Mouse (Mus musculus) urinary bladder, adult 2 months (tissue): ENCODE data around the gene Hist1h2bg. TPM values are rescaled to one million over a fixed set of nuclear protein-coding genes. Genes with fewer than 3 reads are reported as not detected.
"Not testable (repeated sequence)": the region's sequence is repeated elsewhere in the genome, so short reads cannot be mapped to it uniquely, and the experiment has no call there.

Experiments used
- DNase-seq: peaks from one replicate; pipeline ENCODE4 v3.0.0; 2022; ENCODE audit warnings: low spot score
- polyA plus RNA-seq: library from polyadenylated mRNA; depleted of rRNA; stranded (reverse); fragments of >200 nt; gene quantifications from 2 replicates; pipeline ENCODE4 v1.2.3, GENCODE M21; 2012

The Hist1h2bg gene
- polyA plus RNA-seq, 1 experiment, result 7.4 TPM

DNA sequence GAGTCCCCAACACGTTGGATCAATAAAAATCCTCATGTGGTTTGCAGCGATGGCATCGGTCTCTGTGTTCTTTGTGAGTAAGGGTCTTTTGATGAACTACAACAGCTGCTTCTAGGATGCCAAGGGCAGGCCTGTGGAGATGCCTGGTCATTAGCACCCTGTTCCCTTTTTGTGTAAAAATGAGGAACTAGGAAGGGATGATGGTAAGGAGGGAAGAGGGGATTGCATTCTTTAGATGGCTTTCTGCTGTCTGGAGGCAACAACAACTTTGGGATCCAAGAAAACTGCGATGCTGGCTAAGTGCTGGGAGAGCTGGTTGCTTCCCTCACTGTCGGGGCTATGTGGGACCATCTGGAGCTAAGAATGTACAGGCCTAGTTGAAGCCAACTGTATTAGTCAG, 32.9 kb upstream of the Hist1h2bg start:
- DNase-seq, result no peak

DNA sequence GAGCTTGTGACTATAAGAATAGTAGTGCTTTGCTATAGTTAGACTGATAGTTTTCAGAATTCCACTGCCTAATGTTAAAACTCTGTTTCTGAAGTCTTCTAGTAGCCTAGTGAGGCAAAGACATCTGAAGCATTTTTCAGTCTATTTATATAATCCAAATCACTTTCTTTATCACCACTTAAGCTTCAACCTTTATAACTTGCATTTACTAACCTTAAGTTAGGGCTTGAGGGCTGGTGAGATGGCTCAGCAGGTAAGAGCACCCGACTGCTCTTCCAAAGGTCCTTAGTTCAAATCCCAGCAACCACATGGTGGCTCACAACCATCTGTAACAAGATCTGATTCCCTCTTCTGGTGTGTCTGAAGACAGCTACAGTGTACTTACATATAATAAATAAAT, 31.4 kb upstream of the Hist1h2bg start:
- not testable (repeated sequence) for DNase-seq

DNA sequence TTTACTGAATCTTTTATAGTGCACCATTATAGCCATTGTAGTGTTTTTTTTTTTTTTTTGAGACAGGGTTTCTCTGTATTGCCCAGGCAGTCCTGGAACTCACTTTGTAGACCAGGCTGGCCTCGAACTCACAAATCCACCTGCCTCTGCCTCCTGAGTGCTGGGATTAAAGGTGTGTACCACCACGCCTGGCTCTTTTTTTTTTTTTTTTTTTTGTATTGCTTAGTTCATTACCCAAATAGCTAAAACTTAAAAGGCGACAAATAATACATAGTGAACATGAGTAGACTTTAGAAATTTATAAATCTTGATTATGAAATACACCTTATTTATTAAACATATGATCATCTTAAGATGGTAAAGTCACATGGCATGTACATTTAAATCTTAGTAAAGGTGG, 29.7 kb upstream of the Hist1h2bg start:
- no peak for DNase-seq

DNA sequence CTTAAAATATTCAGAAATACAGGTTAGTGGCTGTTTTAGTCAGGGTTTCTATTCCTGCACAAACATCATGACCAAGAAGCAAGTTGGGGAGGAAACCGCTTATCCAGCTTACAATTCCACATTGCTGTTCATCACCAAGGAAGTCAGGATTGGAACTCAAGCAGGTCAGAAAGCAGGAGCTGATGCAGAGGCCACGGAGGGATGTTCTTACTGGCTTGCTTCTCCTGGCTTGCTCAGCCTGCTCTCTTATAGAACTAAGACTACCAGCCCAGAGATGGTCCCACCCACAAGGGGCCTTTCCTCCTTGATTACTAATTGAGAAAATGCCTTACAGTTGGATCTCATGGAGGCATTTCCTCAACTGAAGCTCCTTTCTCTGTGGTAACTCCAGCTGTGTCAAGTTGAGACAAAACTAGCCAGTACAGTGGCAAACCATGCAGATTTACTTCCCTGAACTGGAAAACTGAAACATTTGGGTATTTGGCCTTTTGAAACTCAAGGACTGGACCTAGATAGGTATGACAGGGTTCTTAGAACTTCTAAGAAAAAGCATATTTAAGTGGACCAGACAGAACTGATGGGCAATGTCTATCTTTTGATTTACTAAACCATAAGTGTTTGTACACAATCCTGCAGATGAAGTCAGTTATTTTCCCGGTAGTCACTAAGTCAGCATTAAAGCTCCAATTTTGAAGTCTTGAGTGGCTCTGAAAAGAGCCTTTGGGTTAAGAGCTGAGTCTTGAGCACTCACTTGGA, 28.8 kb upstream of the Hist1h2bg start:
- DNase-seq, result not testable (repeated sequence)

DNA sequence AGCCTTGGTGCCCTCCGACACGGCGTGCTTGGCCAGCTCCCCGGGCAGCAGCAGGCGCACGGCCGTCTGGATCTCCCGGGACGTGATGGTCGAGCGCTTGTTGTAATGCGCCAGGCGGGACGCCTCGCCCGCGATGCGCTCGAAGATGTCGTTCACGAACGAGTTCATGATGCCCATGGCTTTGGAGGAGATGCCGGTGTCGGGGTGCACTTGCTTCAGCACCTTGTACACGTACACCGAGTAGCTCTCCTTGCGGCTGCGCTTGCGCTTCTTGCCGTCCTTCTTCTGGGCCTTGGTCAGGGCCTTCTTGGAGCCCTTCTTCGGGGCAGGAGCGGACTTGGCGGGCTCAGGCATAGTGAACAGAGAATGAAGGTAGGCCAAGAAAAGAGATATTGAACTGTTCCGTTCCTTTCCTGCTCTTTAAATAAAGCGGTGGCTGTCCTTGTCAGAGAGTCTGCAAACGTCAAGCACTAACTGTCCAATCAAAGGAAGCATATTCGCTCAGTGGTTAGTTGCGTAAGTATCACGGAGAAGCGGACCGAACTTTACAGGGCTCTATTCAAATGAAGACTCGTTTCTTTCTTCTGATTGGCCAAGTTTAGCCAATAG, 28.1 kb upstream of the Hist1h2bg start, which contains the start of gene Hist1h2bh:
TSS of gene Hist1h2bh (minus strand) at position 394 of the 609 bp plus-strand sequence.
- DNase-seq, result peak; percentile 55

DNA sequence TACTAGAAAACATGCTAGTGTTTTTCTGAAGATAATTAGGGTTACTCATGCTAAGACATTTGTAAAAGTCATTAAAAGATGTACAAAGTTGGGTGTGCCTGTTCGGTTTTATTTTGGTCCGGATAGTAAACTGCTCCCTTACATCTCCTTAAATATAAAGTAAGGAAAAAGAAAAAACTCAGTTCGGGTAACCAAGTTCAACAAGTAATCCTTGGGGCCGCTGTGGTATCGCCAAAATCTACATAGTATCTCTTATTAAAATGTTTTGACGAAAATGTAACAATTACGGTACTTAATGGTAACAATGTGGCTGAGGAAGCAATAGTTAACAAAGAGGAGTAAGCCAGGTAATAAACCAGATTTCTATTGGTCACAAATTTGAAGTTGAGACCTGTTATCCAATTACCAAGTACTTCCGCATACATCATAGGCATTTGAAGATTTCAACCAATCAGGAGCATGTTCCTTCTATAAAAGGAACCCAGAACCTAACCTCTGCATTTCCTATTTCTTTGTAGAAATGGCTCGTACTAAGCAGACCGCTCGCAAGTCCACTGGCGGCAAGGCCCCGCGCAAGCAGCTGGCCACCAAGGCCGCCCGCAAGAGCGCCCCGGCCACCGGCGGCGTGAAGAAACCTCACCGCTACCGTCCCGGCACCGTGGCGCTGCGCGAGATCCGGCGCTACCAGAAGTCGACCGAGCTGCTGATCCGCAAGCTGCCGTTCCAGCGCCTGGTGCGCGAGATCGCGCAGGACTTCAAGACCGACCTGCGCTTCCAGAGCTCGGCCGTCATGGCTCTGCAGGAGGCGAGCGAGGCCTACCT, 27.0 kb upstream of the Hist1h2bg start, which contains the start of gene Hist1h3f:
TSS of gene Hist1h3f (plus strand) at position 88 of the 822 bp plus-strand sequence.
- peak; percentile 65 for DNase-seq

DNA sequence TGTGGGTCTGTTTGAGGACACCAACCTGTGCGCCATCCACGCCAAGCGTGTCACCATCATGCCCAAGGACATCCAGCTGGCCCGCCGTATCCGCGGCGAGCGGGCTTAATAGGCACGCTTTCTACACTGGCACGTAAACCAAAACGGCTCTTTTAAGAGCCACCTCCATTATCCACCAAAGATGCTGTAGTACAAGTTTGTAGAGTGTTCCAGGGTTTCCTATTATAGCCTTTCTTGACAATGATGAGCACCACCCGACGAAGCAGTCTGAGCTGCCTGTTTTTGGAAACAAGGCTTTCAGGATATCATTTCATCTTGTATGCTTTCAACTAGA, 26.4 kb upstream of the Hist1h2bg start:
- DNase-seq, result not testable (repeated sequence)

DNA sequence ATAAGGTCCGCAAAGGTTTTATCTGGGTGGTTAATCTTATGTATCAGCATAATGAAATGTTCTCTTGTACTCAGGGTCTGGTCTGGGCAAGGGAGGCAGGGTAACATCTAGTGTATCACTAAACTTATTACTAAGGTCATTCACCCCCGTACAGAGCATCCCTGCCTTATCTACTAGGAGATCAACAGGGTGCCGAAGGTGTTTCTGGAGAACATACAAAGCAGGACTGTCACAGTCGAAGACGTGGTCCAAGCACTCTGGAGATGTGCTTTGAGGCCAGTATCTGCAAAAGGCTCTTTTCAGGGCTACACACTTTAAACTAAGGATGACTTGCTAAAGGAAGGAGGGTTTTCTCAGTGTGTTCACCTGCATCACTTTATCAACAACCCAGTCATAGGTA, 24.5 kb upstream of the Hist1h2bg start:
- no peak for DNase-seq

DNA sequence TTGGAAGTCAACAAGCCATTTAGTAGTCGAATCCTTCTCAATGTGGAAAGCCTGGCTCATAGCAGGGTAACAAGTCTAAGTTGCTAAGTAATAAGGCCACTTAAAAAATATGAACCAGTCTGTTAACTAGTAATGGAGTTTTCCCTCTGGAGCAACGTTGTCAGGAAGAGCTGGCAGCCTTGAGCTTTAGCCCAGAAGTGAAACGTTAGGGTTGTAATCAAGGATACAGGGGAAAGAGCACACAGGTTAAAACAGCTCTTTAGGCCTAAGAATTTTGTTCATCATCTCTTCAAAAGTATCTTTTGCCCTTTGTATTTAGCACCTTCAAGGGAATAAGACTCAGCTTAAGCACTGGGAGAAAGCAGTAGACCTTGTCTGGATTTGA, 20.4 kb upstream of the Hist1h2bg start:
- DNase-seq, result no peak

DNA sequence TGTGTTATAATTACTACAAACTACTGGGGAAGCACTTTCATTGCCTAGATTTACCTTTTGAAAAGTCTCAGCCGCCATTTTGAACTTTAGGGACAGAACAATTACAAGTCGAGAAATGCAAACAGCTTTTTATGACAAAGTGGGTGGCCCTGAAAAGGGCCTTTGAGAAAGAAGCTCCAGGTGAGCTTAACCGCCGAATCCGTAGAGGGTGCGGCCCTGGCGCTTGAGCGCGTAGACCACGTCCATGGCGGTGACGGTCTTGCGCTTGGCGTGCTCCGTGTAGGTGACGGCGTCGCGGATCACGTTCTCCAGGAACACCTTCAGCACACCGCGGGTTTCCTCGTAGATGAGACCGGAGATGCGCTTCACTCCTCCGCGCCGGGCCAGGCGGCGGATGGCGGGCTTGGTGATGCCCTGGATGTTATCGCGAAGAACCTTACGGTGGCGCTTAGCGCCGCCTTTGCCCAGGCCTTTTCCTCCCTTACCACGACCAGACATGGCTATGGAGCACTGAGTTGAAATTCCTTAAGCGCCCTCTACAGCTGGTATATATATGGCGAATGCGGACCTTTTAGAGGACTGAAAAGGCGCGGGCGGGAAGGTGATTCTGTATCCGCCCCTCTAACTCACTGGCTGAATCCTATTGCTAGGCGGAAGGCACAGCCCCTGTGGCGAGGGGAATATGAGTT, 19.9 kb upstream of the Hist1h2bg start, which contains the start of gene Hist1h4f:
TSS of gene Hist1h4f (minus strand) at position 503 of the 689 bp plus-strand sequence.
- DNase-seq, result peak; percentile 67

DNA sequence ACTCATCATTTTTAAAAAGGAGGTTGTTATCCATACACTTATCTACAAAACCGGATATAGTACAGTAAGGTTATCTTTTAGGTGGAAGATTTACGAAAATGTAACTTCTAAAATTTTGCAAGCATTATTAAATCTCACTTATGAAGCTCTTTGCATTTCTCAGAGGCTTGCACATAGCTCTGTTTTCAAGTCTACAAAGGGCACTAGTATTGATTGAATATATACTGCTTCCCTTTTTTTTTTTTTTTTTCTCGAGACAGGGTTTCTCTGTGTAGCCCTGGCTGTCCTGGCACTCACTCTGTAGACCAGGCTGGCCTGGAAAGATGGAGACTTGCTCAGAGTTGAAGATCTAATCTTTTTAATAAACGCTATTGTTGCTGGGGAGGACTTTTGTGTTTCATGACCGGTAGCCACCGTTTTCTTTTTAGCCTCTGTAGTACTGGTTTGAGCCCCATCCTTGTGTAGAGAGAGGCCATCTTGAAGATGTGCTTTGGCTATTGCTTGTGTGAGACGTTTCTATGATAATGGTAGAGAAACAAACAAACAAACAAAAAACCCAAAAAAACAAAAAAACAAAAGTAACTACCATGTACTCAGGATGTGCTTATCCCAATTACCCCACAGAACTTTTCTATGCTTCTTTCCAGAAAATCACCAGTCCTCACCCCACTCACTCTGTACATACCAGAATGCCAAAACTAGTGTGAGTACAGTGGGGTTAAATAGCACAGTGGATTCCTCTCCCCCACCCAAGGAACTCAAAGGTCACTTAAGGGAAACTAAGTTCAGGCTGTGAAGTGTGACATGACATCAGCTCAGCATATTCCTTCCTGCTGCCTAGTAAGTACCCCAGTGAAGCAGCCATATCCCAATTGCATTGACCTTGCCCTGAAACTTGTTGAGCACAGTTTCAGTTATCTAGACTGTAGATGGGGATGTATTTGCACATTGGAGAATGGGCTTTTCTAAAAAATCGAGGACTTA, 19.0 kb upstream of the Hist1h2bg start:
- DNase-seq, result no peak

DNA sequence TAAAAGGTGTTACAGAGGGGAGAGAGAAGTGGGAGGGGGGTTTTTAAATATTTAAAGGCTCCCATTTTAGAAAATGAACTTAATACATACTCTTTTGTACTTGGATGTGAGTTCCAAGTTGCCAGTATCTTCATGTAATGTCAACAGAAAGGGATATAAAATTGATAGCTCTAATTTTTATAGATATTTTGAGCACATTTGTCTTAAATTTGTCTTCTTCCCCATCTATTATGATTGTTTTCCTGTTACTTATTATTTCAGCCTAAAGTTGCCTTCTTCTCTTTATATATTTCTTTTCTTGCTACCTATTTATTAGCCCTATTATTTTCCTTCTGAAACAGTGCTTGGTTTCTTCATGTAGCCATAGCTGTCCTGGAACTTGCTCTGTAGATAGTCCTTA, 18.2 kb upstream of the Hist1h2bg start, which contains the start of gene Hist1h1d:
TSS of gene Hist1h1d (plus strand) at position 301 of the 400 bp plus-strand sequence.
- no peak for DNase-seq

DNA sequence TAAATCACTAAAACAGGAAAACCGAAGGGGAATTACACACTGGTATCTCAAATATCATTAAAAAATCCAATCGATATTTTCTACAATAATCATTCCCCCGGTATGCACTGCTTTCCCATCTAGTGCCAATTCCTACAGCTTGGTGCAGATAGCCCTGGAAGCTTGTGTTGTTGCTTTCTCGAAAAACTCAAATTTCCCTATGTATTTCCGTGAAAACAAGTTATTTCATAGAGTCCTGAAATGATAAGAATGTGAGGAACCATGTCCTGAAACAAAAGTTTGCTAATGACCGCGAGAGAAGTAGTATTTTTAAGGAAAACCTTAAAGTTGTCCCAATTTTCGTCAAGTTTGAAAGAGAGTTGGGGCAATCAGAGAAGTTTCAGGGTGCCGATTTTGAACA, 16.8 kb upstream of the Hist1h2bg start:
- DNase-seq, result no peak

DNA sequence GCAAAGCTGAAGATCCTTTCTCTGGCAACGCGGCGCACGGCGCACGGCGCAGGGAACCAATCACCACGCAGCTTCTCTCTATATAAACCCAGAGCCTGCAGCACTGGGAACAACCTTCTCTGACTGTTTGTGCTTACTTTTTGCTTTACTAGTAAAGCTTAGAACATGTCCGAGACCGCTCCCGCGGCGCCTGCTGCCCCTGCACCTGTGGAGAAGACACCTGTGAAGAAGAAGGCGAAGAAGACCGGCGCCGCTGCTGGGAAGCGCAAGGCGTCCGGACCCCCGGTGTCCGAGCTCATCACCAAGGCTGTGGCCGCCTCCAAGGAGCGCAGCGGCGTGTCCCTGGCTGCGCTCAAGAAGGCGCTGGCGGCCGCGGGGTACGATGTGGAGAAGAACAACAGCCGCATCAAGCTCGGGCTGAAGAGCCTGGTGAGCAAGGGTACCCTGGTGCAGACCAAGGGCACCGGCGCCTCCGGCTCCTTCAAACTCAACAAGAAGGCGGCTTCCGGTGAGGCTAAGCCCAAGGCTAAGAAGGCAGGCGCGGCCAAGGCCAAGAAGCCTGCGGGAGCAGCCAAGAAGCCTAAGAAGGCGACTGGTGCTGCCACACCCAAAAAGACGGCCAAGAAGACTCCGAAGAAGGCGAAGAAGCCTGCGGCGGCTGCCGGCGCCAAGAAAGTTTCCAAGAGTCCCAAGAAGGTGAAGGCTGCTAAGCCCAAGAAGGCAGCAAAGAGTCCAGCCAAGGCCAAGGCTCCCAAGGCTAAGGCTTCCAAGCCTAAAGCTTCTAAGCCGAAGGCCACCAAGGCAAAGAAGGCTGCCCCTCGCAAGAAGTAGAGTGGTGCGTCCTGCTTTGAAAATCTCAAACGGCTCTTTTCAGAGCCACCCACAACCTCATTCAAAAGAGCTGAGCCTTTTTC, 16.0 kb upstream of the Hist1h2bg start:
- DNase-seq, result peak; percentile 59

DNA sequence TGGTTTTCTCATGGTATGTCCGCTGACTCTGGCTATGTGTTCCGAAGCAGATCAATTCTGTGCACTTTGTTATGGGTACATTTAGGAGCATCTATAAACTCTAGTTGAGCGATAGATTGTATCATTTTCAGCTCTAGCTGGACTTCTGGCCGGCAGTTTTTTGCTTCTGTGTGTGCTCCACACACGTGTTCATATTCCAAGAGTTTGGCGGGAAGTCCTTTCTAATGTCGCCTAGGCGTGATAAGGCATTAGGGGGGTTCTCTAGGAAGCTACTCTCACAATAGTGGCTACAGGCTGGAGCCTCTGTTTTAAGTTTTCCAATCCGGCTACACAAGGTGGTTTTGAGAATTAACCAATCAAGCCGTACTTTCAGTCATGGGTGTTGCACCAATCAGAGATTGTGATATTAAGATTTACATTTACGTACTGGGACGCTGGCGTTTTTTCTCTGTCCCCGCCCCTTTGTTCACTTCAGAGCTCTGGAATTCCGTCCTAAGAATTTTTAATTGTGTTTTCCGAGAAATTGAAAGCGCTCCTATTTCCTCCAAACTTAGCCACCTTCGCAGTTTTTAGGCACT, 15.3 kb upstream of the Hist1h2bg start:
- peak; percentile 30 for DNase-seq

DNA sequence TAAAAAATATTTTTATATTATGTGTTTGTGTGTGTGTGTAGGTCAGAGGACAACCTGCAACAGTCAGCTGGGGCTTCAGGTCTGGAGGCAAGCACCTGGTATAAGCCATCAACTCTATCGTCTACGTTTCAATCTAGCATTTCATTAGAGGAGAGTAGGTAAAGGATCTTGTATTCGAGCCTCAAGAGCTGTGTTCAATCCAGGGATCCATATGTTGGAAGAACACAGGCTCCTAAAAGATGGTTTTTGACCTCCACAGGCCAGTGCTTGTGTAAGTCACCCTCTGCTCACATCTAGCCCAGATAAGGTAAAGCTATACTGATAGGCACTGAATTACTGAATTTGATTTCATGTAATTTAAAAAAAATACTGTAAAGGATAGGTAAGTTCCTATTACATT, 14.3 kb upstream of the Hist1h2bg start:
- no peak for DNase-seq

DNA sequence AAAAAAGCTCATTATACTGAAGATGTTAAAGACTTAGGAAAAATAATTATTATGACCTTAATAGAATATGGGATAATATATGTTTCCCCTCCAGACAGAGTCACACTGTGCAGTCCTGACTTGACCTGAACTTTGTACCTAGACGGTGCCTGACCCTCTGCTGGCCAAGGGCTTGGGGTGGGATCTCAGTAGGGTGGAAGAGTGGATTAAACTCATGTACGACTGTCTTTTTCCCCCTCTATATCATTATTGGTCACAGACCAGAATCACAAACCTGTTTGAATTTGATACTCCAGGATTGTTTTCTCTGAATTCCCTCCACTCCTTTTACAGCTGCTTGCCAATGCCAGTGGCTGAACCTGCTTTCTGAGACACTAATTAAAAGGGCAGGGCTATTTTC, 10.5 kb upstream of the Hist1h2bg start:
- not testable (repeated sequence) for DNase-seq

DNA sequence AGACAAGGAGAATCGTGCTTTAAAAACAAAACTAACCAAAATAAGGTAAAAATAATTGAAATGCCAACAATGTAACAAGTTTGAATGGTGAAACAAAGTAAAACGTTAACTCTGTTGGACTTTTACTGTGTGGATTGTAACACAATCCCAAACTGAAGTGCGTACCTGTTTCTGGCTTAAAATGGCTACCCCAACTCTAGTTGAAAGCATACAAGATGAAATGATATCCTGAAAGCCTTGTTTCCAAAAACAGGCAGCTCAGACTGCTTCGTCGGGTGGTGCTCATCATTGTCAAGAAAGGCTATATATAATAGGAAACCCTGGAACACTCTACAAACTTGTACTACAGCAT, 9.7 kb upstream of the Hist1h2bg start:
- not testable (repeated sequence) for DNase-seq
